Mouse (Mus musculus) gonadal fat pad, adult 2 months (tissue): ENCODE data around the gene Oaf. TPM values are rescaled to one million over a fixed set of nuclear protein-coding genes. Genes with fewer than 3 reads are reported as not detected.

Experiments
- DNase-seq: peaks from one replicate; pipeline ENCODE4 v3.0.0-alpha.2; 2012; ENCODE audit warnings: low read depth
- polyA plus RNA-seq: library from polyadenylated mRNA; depleted of rRNA; stranded (reverse); fragments of >200 nt; gene quantifications from 2 replicates; pipeline ENCODE4 v1.2.3, GENCODE M21; 2012; rRNA removed

The Oaf gene
- polyA plus RNA-seq = 36.8 and 40.7 TPM in 2 replicates

GRCm38 (mm10) chr9:43239712-43240593 is at the start of gene Oaf:
Gene Oaf, minus strand, starts transcription at chr9:43239911.
- no peak for DNase-seq

- no peak for DNase-seq
These were observed 47.2 kb upstream of the Oaf start for GRCm38 (mm10) chr9:43286870-43287269.

GRCm38 (mm10) chr9:43285281-43285680 is 45.6 kb upstream of the Oaf start:
- DNase-seq = no peak

- DNase-seq = no peak
These were observed 44.6 kb upstream of the Oaf start for GRCm38 (mm10) chr9:43284284-43284683.

- no peak for DNase-seq
These were observed 34.0 kb upstream of the Oaf start for GRCm38 (mm10) chr9:43273735-43274134.

- DNase-seq = no peak
These were observed 32.2 kb upstream of the Oaf start for GRCm38 (mm10) chr9:43271761-43272518.

- DNase-seq = no peak
These were observed 31.1 kb upstream of the Oaf start for GRCm38 (mm10) chr9:43270723-43271252.

GRCm38 (mm10) chr9:43269166-43269565 is 29.5 kb upstream of the Oaf start:
- no peak for DNase-seq

GRCm38 (mm10) chr9:43267357-43267756 is 27.6 kb upstream of the Oaf start:
- DNase-seq = no peak

- DNase-seq = no peak
These were observed 25.5 kb upstream of the Oaf start for GRCm38 (mm10) chr9:43265194-43265593.

- no peak for DNase-seq
These were observed 24.3 kb upstream of the Oaf start for GRCm38 (mm10) chr9:43263946-43264451.

- DNase-seq = no peak
These were observed 23.3 kb upstream of the Oaf start for GRCm38 (mm10) chr9:43262811-43263550.

GRCm38 (mm10) chr9:43262390-43262789 is 22.7 kb upstream of the Oaf start:
- DNase-seq = no peak

GRCm38 (mm10) chr9:43261941-43262340 is 22.2 kb upstream of the Oaf start:
- DNase-seq = no peak

GRCm38 (mm10) chr9:43261124-43261907 is 21.6 kb upstream of the Oaf start:
- no peak for DNase-seq

GRCm38 (mm10) chr9:43260661-43261060 is 20.9 kb upstream of the Oaf start:
- no peak for DNase-seq

- no peak for DNase-seq
These were observed 13.6 kb upstream of the Oaf start for GRCm38 (mm10) chr9:43253271-43253681.

GRCm38 (mm10) chr9:43252790-43253189 is 13.1 kb upstream of the Oaf start:
- DNase-seq = no peak

- DNase-seq = no peak
These were observed 12.1 kb upstream of the Oaf start for GRCm38 (mm10) chr9:43251786-43252185.

GRCm38 (mm10) chr9:43246738-43247180 is 7.0 kb upstream of the Oaf start:
- DNase-seq = no peak
